Mouse (Mus musculus): ENCODE measurements around the gene Gpc6.

The Gpc6 gene

GRCm38 (mm10) chr14:116924876-116925601, at the start of gene Gpc6:
Gene Gpc6, plus strand, starts transcription at chr14:116925315.
- peak; percentile 91 for DNase-seq (ENCODE audit: low spot score)

GRCm38 (mm10) chr14:116882480-116883044, 42.6 kb upstream of the Gpc6 start:
- no peak for DNase-seq (ENCODE audit: low spot score)

- DNase-seq (ENCODE audit: low spot score): no peak
Measured at GRCm38 (mm10) chr14:116894316-116894715, 30.8 kb upstream of the Gpc6 start.

- no peak for DNase-seq (ENCODE audit: low spot score)
Measured at GRCm38 (mm10) chr14:116897971-116898370, 27.1 kb upstream of the Gpc6 start.

GRCm38 (mm10) chr14:116911768-116912167, 13.3 kb upstream of the Gpc6 start:
- no peak for DNase-seq (ENCODE audit: low spot score)

- no peak for DNase-seq (ENCODE audit: low spot score)
Measured at GRCm38 (mm10) chr14:116916874-116917273, 8.2 kb upstream of the Gpc6 start.

- DNase-seq (ENCODE audit: low spot score): no peak
Measured at GRCm38 (mm10) chr14:116924266-116924665, 849 bp upstream of the Gpc6 start.

- DNase-seq (ENCODE audit: low spot score): peak; percentile 53
Measured at GRCm38 (mm10) chr14:116925691-116926403, 732 bp downstream of the Gpc6 start.

GRCm38 (mm10) chr14:116926404-116927171, 1.5 kb downstream of the Gpc6 start:
- peak; percentile 68 for DNase-seq (ENCODE audit: low spot score)

- no peak for DNase-seq (ENCODE audit: low spot score)
Measured at GRCm38 (mm10) chr14:116927341-116928315, 2.5 kb downstream of the Gpc6 start.

GRCm38 (mm10) chr14:116928395-116928794, 3.3 kb downstream of the Gpc6 start:
- no peak for DNase-seq (ENCODE audit: low spot score)

GRCm38 (mm10) chr14:116928796-116929529, 3.8 kb downstream of the Gpc6 start:
- DNase-seq (ENCODE audit: low spot score): no peak

- DNase-seq (ENCODE audit: low spot score): no peak
Measured at GRCm38 (mm10) chr14:116933825-116934224, 8.7 kb downstream of the Gpc6 start.

GRCm38 (mm10) chr14:116937910-116938560, 12.9 kb downstream of the Gpc6 start:
- no peak for DNase-seq (ENCODE audit: low spot score)

GRCm38 (mm10) chr14:116938735-116939134, 13.6 kb downstream of the Gpc6 start:
- DNase-seq (ENCODE audit: low spot score): no peak

GRCm38 (mm10) chr14:116939561-116939960, 14.4 kb downstream of the Gpc6 start:
- no peak for DNase-seq (ENCODE audit: low spot score)

GRCm38 (mm10) chr14:116941772-116942171, 16.7 kb downstream of the Gpc6 start:
- DNase-seq (ENCODE audit: low spot score): no peak

GRCm38 (mm10) chr14:116943751-116944150, 18.6 kb downstream of the Gpc6 start:
- DNase-seq (ENCODE audit: low spot score): no peak

- DNase-seq (ENCODE audit: low spot score): no peak
Measured at GRCm38 (mm10) chr14:116945975-116946374, 20.9 kb downstream of the Gpc6 start.

- no peak for DNase-seq (ENCODE audit: low spot score)
Measured at GRCm38 (mm10) chr14:116947461-116947860, 22.3 kb downstream of the Gpc6 start.
